Mouse (Mus musculus): ENCODE measurements at regions not wholly inside any gene's neighbourhood (a gene's known extent, or its start where the extent isn't known, plus 50 kb on each side); places are given as distances from the start of the nearest gene placed in this dataset.

GRCm38 (mm10) chr6:95966231-95966630 lies 146.7 kb upstream of the Fam19a1 start:
- Histone ChIP-seq H3K4me3 (no peak overlapping the region), H3K27ac (no peak overlapping the region)
- DNase-seq (ENCODE audit: low spot score in 2 of 2) = no peak
- TF ChIP-seq CTCF (conservative IDR thresholded peaks at IDR 0.05) = no peak

- no peak for TF ChIP-seq CTCF (conservative IDR thresholded peaks at IDR 0.05)
- Histone ChIP-seq H3K4me3 (no peak overlapping the region), H3K27ac (no peak overlapping the region)
- DNase-seq (ENCODE audit: low spot score in 2 of 2) = no peak
Measured at GRCm38 (mm10) chr6:95975994-95976393, 137.0 kb upstream of the Fam19a1 start.

GRCm38 (mm10) chr6:95997037-95997436 lies 115.9 kb upstream of the Fam19a1 start:
- no peak overlapping the region for H3K27ac ChIP-seq
- no peak for DNase-seq (ENCODE audit: low spot score in 2 of 2)
- H3K4me3 ChIP-seq = no peak overlapping the region
- no peak for TF ChIP-seq CTCF (conservative IDR thresholded peaks at IDR 0.05)

GRCm38 (mm10) chr6:95997741-95998140 lies 115.2 kb upstream of the Fam19a1 start:
- Histone ChIP-seq H3K4me3 (no peak overlapping the region), H3K27ac (no peak overlapping the region)
- TF ChIP-seq CTCF (conservative IDR thresholded peaks at IDR 0.05) = no peak
- DNase-seq (ENCODE audit: low spot score in 2 of 2) = no peak

GRCm38 (mm10) chr6:95999441-95999840 lies 113.5 kb upstream of the Fam19a1 start:
- DNase-seq (ENCODE audit: low spot score in 2 of 2) = no peak
- Histone ChIP-seq H3K4me3 (no peak overlapping the region), H3K27ac (no peak overlapping the region)
- no peak for TF ChIP-seq CTCF (conservative IDR thresholded peaks at IDR 0.05)

- TF ChIP-seq CTCF (conservative IDR thresholded peaks at IDR 0.05) = no peak
- Histone ChIP-seq H3K4me3 (no peak overlapping the region), H3K27ac (no peak overlapping the region)
- peak; percentile 35 to 72 for DNase-seq (ENCODE audit: low spot score in 2 of 2)
Measured at GRCm38 (mm10) chr6:96000011-96000476, 112.9 kb upstream of the Fam19a1 start.

- peak in 1 of 2 experiments; percentile 50 for DNase-seq (ENCODE audit: low spot score in 2 of 2)
- H3K27ac ChIP-seq = no peak overlapping the region
- H3K4me3 ChIP-seq = no peak overlapping the region
- no peak for TF ChIP-seq CTCF (conservative IDR thresholded peaks at IDR 0.05)
Measured at GRCm38 (mm10) chr6:96011299-96011698, 101.7 kb upstream of the Fam19a1 start.

GRCm38 (mm10) chr6:96028022-96028704 lies 84.8 kb upstream of the Fam19a1 start:
- no peak for DNase-seq (ENCODE audit: low spot score in 2 of 2)
- H3K4me3 ChIP-seq = no peak overlapping the region
- TF ChIP-seq CTCF (conservative IDR thresholded peaks at IDR 0.05) = no peak
- no peak overlapping the region for H3K27ac ChIP-seq

GRCm38 (mm10) chr6:96043711-96044110 lies 69.2 kb upstream of the Fam19a1 start:
- TF ChIP-seq CTCF (conservative IDR thresholded peaks at IDR 0.05) = no peak
- DNase-seq (ENCODE audit: low spot score in 2 of 2) = no peak
- Histone ChIP-seq H3K27ac (no peak overlapping the region), H3K4me3 (no peak overlapping the region)

GRCm38 (mm10) chr6:96053476-96053875 lies 59.5 kb upstream of the Fam19a1 start:
- TF ChIP-seq CTCF (conservative IDR thresholded peaks at IDR 0.05) = no peak
- no peak for DNase-seq (ENCODE audit: low spot score in 2 of 2)
- Histone ChIP-seq H3K27ac (no peak overlapping the region), H3K4me3 (no peak overlapping the region)

GRCm38 (mm10) chr6:96057011-96057410 lies 55.9 kb upstream of the Fam19a1 start:
- Histone ChIP-seq H3K4me3 (no peak overlapping the region), H3K27ac (no peak overlapping the region)
- DNase-seq (ENCODE audit: low spot score in 2 of 2) = no peak
- no peak for TF ChIP-seq CTCF (conservative IDR thresholded peaks at IDR 0.05)

GRCm38 (mm10) chr6:96057575-96058159 lies 55.3 kb upstream of the Fam19a1 start:
- DNase-seq (ENCODE audit: low spot score in 2 of 2) = peak in 1 of 2 experiments; percentile 7
- H3K27ac ChIP-seq = no peak overlapping the region
- no peak for TF ChIP-seq CTCF (conservative IDR thresholded peaks at IDR 0.05)
- H3K4me3 ChIP-seq = no peak overlapping the region

GRCm38 (mm10) chr6:96061979-96062378 lies 51.0 kb upstream of the Fam19a1 start:
- no peak for TF ChIP-seq CTCF (conservative IDR thresholded peaks at IDR 0.05)
- H3K27ac ChIP-seq = no peak overlapping the region
- DNase-seq (ENCODE audit: low spot score in 2 of 2) = no peak
- H3K4me3 ChIP-seq = no peak overlapping the region
